Mouse (Mus musculus) urinary bladder, postnatal 36 days (tissue): ENCODE measurements around the gene Fhit.

Experiments used
- DNase-seq, 2 experiments: peaks; one replicate each; pipeline ENCODE4 v3.0.0; 2022; ENCODE audit warnings: low spot score in 2 of 2, mixed read lengths in 1 of 2

The Fhit gene

DNA sequence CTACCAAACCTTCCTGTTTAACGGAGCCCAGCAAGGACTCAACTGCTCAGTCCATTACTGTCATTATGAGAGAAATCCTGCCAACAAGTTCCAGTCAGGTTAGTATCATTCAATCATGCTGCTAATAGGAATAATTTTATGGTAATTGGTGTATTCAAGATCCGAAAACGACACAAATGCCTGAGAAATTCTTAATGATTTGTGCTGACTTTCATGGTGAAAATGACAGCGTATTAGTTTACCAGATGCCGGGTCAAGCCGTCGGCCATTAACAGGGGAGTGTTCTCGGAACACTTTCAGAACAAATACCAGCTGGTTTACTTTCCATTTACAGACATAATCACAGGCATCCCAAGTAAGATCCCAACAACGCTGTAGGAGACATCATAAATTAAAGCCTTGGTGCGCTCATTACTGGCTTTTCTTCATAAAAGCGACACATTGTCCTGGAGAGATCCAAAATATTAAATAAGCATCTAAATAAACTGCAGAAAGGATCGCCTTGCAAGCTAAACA, 451.0 kb downstream of the Fhit start:
- no peak for DNase-seq

DNA sequence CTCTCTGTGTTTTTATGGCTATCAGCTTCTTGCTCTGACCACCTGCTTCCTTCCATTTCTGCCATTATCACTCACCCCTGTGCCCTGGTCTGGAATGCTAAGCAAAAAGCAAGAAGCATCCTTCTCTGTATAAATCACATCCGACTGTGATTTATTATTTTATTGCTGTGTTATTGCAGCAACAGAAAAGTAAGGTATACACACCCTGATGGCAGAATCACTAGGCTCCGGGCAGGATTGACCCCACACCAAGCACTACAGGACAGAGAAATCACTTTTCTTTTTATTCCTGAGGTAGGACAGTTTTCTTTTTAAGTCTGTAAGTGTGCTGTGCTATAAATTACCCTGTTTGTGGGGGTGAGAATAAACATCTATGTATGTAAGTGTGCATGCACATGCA, 460.1 kb downstream of the Fhit start:
- no peak for DNase-seq

DNA sequence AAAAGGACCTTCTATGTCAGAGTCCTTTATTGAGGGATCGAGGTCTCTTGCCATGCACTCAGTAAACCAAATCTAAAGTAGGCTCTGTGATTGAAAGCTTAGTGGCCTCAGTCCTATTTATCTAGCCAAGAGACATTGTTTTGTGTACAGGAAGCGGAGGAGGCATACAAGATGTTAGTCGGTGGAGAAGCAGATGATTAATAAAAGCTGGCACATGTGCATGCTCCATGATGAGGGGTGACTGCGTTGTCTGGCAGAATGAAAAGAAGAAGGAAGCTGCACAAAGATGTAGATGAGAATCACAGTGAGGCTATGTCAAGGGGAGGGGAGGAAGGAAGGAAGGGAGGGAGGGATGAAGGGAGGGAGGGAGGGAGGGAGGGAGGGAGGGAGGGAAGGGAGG, 481.8 kb downstream of the Fhit start:
- DNase-seq: no peak

DNA sequence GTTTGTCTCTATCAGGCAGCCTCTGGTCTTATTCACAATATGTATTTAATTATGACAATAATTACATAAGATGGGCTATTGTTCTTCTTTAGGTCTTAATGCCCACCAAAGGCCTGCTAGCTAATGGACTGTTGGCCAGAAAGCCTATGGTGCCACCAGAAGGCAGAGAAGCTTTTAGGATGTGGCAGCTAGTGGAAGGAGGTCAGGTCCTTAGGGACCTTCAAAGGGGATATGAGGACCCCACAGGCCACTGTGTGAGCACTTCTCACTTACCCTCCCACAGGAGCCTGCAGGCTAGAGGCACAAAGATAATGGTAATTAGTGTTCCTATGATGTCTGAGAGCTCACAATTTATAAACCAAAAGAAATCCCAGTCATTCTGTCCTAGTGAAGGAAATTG, 482.2 kb downstream of the Fhit start:
- DNase-seq: no peak

DNA sequence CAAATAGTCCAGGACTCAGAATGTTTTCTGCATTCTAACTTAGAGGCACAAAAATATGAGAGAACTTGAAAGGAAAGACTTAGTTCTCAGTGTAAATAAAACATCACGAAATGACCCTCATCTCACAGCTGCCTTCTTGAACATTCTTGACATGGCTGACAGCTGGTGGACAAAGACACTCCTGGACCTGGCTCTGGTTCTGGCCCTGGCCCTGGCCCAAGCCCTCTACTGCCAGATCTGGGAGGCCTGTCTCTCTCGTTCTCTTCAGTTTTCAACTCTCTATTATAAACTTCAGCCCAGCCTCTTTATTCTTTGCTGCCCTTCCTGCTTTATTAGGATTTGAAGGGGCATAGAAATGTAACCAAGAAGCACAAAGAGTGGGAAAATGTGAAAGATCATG, 484.2 kb downstream of the Fhit start:
- DNase-seq: peak in 1 of 2 experiments; percentile 7

DNA sequence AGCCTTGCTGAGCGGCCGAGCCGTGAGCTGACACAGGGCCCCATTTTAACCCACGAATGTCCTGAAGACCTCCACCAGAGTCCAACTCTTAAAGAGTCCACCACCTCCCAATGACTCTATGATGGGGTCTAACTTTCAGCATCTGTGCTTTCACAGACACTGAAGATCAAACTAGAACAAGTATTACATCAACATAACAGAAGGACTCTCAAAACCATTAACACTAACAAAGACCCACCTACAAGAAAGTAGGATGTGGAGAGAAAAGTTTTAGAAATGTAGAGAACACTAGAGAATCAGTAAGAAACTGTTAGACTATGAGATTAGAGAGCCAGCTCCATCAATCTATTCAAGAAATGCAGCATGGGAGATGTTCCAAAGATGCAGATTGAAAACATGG, 501.6 kb downstream of the Fhit start:
- DNase-seq: no peak

DNA sequence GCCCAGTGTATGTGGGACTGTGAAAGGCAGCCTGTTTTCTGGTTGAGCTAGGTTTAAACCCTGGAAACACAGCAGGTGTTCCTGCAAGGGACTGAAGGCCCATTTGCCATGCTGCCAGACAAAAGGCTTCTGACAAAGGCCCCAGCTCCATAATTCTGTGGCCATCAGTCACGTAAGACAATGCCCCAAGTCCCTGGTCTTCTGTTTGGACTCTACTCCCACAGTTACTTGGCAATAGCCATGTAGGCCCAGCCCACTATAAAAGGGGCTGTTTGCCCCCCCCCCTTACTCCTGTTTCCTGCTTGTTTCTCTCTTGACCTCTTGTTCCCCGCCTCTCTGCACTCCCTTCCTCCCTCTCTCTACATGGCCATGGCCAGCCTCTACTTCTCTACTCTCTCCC, 502.5 kb downstream of the Fhit start:
- DNase-seq: no peak

DNA sequence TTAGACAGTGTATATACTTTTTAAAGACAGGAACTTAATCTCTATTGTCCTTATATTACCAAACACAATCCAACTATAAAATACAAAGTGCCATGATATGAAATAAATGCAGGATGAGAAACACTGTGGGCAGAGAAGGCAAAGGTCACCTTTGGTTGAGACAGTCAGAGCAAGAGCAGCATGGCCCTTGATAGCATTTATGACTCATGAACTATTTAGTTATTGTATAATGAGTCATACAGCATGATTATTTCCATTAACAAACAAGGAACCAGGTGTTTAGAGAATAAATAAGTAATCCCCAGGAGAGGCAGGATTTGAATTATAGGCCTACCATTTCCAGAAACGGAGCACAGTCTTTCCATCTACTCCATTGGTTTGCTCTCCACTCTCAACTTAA, 503.6 kb downstream of the Fhit start:
- no peak for DNase-seq

DNA sequence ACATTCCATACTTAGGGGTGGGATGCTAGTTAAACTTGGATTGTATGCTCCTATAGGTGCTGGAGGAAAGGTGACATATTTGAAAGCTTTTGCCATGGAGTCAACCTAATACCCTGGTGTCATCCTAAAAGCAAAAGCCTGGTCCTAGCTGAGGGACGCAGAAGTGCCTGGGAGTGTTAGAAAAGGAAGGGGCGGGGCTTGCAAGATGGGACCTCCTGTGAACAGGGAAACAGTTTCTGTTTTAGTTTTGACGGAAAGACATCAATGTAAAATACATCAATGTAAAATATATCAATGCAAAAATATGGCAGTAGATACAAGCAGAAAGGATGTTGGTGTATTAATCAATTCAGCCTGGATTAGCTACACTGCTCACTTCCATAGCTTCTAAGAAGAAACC, 504.5 kb downstream of the Fhit start:
- DNase-seq: no peak

DNA sequence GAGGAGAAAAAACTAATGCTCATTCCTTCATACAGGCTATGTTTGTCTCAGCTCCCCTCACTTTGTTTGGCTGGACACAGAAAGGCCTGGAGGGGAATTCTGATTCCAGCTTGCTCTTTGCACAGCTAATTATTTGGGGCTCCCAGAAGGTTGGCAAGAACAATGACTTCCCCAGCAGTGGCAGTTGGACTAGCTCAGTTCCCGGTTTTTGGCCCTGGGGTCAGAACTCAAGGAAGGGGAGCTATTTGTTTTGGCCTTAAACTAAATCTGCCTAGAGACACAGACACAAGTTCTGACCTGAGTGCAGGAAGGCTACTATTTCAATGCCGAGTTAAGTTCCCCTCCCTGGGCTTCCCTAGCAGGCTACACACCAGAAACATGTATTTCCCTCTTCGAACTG, 506.0 kb downstream of the Fhit start:
- no peak for DNase-seq

DNA sequence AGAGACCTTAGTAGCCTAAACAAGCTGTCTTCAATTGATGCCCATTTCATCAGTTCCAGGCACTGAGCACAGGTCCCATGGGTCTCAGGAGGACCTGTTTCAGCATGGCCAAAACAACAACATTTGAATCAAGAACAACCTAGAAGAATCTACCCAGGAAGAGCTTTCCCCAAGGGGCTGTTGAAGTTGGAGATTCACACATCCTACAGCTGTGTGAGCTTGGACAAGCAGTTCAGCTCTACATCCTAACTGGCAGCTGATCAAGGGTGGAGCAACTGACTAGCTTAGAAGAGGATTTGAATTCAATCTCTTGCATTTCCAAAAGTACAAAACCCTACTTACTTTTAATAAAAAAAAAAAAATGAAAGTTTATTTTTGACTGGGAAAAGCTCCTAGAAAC, 514.0 kb downstream of the Fhit start:
- no peak for DNase-seq

DNA sequence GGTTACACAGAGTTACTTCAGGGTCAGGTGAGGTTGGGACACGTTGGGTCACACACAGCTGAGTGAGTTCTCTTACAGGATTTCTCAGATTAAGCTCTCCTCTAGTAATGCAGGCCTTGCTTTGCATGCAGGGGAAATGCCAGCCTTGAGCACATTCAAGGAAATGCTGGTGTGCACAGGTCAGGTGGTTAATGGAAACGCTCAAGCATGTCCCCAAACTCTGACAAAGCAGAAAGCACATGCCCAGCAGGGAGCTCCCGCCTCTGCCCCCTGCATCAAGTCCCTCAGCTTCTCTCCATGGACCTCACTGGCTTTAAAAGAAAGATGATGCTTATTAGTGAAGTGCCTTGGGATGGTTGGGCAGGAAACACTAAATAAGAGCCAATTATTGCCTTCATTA, 530.1 kb downstream of the Fhit start:
- no peak for DNase-seq

DNA sequence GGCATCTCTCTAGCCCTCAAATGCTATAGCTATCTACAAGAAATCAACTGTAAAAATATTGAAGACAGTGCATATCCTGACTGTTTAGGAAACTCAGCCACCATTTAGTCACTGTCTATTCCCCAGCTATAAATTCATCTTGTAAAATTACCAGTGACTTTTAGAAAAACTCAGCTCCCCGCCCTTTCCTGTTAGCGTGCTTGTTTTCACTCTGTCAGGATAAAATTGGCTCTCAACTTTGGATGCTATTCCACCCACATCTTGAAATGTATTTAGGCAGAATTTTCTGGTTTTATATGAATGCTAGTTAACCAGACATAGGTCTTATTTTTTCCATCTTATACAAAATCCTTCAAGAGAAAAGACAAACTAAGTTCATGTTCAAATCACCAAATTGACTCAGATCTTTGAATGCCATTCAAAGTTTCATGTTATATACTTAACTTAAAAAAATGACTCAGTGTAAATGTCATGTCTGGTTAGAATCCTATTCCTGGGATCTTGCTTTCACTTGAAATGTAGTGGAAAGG, 530.9 kb downstream of the Fhit start:
- no peak for DNase-seq

DNA sequence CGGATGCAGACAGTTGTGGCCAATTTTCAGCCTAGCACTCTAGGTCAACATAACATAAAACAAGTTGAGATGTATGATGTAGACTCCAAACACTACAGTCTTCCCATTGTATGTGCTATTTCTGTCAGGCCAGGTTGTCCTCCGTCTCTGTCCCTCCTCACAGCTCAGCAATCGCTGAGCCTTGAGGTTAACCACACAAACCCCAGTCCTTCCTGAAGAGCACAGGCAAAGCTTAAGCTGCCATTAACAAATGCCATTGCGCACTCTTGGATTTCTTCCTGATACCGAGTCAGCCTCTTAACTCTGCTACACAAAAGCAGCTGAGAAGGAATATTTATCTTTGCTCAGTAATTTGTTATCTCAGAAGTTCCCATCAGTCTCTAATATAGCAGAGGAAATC, 568.4 kb downstream of the Fhit start:
- no peak for DNase-seq

DNA sequence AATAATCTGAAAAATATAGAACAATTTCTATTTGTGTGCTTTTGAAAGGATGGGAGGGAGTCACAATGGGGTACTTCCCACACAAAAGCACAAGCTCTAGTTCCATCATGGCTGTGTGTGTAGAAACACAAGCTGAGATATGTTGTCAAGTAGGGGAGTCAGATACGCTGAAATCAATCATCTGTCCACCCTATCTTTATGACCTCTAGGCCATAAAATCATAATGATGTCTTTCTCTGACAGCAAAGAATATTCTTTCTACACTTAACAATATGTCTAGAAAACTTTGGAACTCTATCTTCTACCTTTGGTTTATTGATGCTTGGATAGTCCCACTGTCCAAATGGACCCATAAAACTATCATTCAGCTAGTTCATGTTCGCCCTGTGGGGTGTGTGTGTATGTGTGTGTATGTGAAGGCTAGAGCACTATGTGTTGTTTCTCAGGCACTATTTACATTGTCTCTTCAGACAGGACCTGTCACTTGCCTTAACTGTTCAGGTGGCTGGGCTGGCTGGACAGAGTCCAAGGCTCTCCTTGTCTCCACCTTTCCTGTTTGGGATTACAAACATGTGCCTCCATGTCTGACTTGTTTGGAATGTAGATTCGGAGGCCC, 592.8 kb downstream of the Fhit start:
- DNase-seq: no peak

DNA sequence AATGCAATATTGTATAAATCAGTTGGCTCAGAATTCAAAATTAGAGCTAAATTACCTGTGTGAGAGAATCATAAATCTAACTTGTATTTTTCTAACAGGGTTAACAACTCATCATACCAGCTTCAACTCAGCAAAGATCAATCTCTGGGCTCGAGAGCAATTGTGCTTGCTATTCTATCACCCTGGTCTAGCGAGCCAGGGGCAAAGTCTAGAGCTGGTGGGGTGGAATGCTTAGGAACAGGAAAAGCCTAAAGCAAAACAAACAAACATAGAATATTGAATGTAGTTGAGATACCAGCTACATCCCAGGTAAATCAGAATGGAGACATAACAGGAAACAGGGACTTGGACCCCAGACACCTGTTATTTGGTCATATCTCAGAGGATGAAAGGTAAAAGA, 594.1 kb downstream of the Fhit start:
- DNase-seq: no peak

DNA sequence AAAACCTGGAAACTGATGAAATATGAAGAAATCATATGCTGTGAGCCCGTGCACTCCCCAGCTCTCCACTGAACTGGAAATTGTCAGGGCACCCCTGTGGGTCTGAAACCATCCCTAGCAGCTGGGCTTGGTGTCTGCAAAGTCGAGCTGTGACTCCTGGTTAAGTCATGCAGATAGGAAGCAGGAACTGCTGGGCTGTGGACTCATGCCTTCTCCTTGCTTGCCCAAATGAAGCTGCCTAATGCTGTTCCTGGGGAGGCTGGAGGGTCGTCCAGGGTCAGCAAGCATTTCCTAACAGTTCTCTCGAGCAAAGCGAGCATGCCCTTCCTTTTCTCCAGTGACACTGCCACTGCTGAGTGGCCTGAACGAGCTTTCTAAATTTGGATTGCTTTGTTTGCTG, 607.1 kb downstream of the Fhit start:
- no peak for DNase-seq

DNA sequence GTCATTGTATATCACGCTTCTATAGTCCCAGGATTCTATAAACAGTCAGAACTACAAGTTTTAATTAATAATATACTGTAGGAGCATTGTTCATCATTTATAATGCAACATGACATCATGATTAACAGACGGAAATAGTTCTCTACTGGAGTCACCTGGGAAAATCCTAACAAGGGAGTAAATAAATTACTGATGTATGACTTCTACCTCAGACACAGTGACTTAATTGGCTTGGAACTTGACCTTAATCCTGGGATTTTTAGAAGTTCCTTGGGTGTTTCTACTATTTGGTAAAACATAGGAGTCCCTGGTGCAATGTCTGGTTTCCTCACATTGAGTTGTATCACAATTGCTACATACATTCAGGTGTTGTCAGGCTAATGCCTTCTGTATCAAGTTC, 613.2 kb downstream of the Fhit start:
- DNase-seq: no peak

DNA sequence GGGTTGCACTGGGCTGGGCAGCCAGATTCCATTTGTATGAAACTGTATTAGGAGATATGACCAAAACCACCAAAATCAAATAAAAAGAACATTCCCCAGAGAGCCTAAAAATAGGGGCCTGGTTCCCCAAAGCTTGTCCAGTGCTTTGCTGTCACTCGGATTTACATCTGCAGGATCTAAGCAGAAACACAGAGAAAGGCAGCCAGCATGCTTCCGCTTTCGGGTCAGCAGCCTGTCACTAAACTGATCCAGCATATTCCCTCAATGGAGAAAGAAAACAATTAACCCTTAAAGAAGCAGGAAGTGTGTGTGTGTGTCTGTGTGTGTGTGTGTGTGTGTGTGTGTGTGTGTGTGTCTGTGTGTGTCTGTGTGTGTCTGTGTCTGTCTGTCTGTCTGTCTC, 615.9 kb downstream of the Fhit start:
- DNase-seq: no peak

DNA sequence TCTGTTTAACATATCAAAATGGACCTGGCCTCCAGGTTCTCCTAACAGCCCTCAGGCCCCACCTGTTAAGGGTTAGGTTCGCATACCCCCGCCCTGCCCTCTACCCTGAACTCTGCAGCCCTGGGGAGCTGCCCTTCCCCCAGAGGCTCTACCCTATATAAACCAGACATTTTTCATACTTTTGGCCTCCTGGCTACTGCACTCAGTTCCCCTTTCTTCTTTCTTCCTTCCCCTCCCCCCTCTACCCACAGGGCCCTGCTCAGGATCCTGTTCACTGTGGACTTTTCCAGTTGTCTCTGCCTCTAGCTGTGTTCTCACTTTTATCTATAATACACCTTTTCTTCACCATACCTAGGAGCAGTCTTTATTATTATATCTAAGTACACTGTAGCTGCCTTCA, 627.0 kb downstream of the Fhit start:
- no peak for DNase-seq

DNA sequence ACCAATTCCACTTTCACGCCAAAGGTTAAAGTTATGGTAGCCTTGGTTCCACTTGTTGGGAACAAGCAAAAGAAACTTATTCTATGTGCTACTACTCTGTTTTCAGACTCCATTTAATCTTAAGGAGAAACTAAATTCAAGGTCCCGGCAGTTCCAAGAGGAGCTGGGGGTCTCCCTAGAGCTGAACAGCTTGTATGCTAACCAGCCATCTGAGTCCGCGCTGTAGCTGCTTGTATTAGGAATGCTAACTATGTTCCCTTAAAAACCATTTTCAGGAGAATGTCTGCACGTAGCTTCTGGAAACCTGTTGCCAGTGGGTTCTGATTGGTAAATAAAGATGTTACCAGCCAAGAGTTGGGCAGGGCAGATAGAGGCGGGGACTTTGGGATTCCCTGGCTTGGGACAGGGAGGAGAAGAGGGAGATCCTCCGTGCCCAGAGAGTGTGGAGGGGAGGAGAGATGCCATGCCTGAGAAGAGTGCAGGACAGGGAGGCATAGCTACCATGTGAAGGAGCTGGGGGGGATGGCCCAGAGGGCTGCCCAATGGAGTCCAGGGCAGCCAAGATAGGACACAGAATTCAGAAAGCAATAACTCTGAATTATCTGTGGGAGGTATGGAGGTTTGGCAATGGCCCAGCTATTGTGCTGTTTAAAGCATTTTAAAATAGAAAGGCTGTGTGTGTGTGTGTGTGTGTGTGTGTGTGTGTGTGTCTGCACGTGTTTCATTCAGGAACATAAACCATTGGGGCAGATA, 629.9 kb downstream of the Fhit start:
- no peak for DNase-seq

DNA sequence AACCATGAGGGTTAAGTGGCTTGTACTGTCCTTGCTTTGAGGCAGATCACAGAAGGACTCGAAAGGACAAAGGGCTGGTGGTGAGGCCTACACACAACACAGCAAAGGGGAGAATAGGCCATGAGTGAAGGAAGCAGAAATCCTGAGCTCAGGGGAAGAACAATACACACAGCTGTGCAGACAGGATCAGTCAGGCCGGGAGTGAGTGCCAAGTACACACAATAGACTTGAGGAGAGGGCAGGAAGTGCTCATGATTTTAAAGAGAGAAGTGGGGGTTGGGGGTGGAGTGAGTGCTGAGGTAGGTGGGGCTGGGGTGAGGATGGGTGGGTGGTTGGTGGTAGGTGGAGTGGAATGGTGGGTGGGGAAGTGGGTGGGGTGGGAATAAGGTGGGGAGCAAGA, 635.0 kb downstream of the Fhit start:
- no peak for DNase-seq

DNA sequence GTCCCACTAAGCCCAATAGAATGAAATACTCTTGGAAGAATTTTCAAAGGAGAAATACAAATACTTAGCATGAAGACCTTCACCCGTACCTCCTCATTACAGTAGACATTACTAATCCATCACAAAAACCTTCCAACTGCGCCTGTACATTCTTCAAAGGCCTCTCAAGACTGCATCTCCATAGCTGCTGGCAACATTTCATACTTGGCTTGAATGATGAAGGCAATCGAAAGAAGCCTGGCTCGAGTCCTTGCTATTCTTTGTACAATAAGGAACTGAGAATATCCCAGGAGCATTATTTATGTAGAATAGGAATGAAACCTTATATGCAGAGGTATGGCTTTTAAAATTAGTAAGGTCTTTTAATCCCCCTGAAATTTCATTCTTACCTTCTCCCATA, 636.0 kb downstream of the Fhit start:
- DNase-seq: no peak
